Mouse (Mus musculus) gonadal fat pad, adult 2 months (tissue): Measurements from ENCODE around the gene Kbtbd13. TPM values are rescaled to one million over a fixed set of nuclear protein-coding genes. Genes with fewer than 3 reads are reported as not detected.
A peak's percentile ranks its signal among the peaks of the same experiment; 100 is the strongest.
"Not testable (repeated sequence)": the region's sequence is repeated elsewhere in the genome, so short reads cannot be mapped to it uniquely, and the experiment has no call there.

Experiments used
- DNase-seq: peaks from one replicate; pipeline ENCODE4 v3.0.0-alpha.2; 2012; ENCODE audit warnings: low read depth
- polyA plus RNA-seq: library from polyadenylated mRNA; depleted of rRNA; stranded (reverse); fragments of >200 nt; gene quantifications from 2 replicates; pipeline ENCODE4 v1.2.3, GENCODE M21; 2012; rRNA removed

Kbtbd13 gene
- polyA plus RNA-seq, 1 experiment, result 0.99 TPM

- no peak for DNase-seq
Measured at GRCm38 (mm10) chr9:65347112-65347850, 44.2 kb downstream of the Kbtbd13 start.

GRCm38 (mm10) chr9:65346476-65347111 lies 44.9 kb downstream of the Kbtbd13 start:
- DNase-seq, result no peak

GRCm38 (mm10) chr9:65345854-65346475 lies 45.5 kb downstream of the Kbtbd13 start, which contains the start of gene Pdcd7:
Gene Pdcd7, plus strand, starts transcription at chr9:65346104.
- peak; percentile 78 for DNase-seq

- not testable (repeated sequence) for DNase-seq
Measured at GRCm38 (mm10) chr9:65345439-65345838, 46.0 kb downstream of the Kbtbd13 start.

- DNase-seq, result no peak
Measured at GRCm38 (mm10) chr9:65340414-65340813, 51.0 kb downstream of the Kbtbd13 start.

- DNase-seq, result no peak
Measured at GRCm38 (mm10) chr9:65339146-65339545, 52.3 kb downstream of the Kbtbd13 start.

Other genes with a start within 250 kb of the Kbtbd13 start
- gene Parp16, start 196.3 kb downstream of the Kbtbd13 start, polyA plus RNA-seq, result 12.9 and 18.3 TPM in 2 replicates
- gene Cilp, start 126.5 kb downstream of the Kbtbd13 start, polyA plus RNA-seq, result 21.1 and 31.7 TPM in 2 replicates
- gene Clpx, start 97.4 kb downstream of the Kbtbd13 start, polyA plus RNA-seq, result 11.5 and 11.6 TPM in 2 replicates
- gene Pdcd7, start 45.5 kb downstream of the Kbtbd13 start, polyA plus RNA-seq, result 6.5 and 9.1 TPM in 2 replicates
- gene Ubap1l, start 30.6 kb downstream of the Kbtbd13 start, polyA plus RNA-seq, result 0.15 and 0.20 TPM in 2 replicates
- 35.6 and 36.9 TPM in 2 replicates for gene Rasl12, start 6.9 kb upstream of the Kbtbd13 start, polyA plus RNA-seq
- gene Slc51b, start 31.3 kb upstream of the Kbtbd13 start, polyA plus RNA-seq, result not detected in 2 replicates
- gene Mtfmt, start 44.1 kb upstream of the Kbtbd13 start, polyA plus RNA-seq, result 9.3 and 11.4 TPM in 2 replicates
- gene Spg21, start 69.3 kb upstream of the Kbtbd13 start, polyA plus RNA-seq, result 38.1 and 41.5 TPM in 2 replicates
- 0.30 and 0.70 TPM in 2 replicates for gene Ankdd1a, start 128.5 kb upstream of the Kbtbd13 start, polyA plus RNA-seq
- 22.4 and 23.6 TPM in 2 replicates for gene Plekho2, start 188.4 kb upstream of the Kbtbd13 start, polyA plus RNA-seq
- 0.19 and 0.32 TPM in 2 replicates for gene Pif1, start 195.5 kb upstream of the Kbtbd13 start, polyA plus RNA-seq
- 35.9 and 48.5 TPM in 2 replicates for gene Rbpms2, start 238.0 kb upstream of the Kbtbd13 start, polyA plus RNA-seq